Mouse (Mus musculus): ENCODE data around the gene Fmo2.

The Fmo2 gene

GRCm38 (mm10) chr1:162897838-162898811 is at the start of gene Fmo2:
Gene Fmo2 (minus strand): TSS chr1:162898726.
- H3K27me3 ChIP-seq (ENCODE audit: insufficient read depth, low read length) = no peaks in the 10 kb centered on the region
- no peak for TF ChIP-seq POU5F1 (IDR thresholded peaks at IDR 0.05; ENCODE audit: borderline replicate concordance, low read length)
- no peak for TF ChIP-seq NANOG (IDR thresholded peaks at IDR 0.05; ENCODE audit: borderline replicate concordance, low read length)
- TF ChIP-seq CTCF (conservative IDR thresholded peaks at IDR 0.05; ENCODE audit: low read length) = no peak
- H3K36me3 ChIP-seq (ENCODE audit: insufficient read depth, low read length) = no peaks in the 10 kb centered on the region
- no peak within 1 kb of the TSS for H3K4me3 ChIP-seq (replicated peaks; ENCODE audit: low read length)
- no peaks in the 10 kb centered on the region for H3K9me3 ChIP-seq (ENCODE audit: low read length)
- H3K4me1 ChIP-seq (replicated peaks; ENCODE audit: low read depth, low read length) = no peaks in the 10 kb centered on the region

- Histone ChIP-seq H3K27me3 (ENCODE audit: insufficient read depth, low read length) (no peaks in the 10 kb centered on the region), H3K36me3 (ENCODE audit: insufficient read depth, low read length) (no peaks in the 10 kb centered on the region), H3K4me3 (replicated peaks; ENCODE audit: low read length) (no peak overlapping the region), H3K9me3 (ENCODE audit: low read length) (no peaks in the 10 kb centered on the region), H3K4me1 (replicated peaks; ENCODE audit: low read depth, low read length) (no peaks in the 10 kb centered on the region)
- TF ChIP-seq POU5F1 (IDR thresholded peaks at IDR 0.05; ENCODE audit: borderline replicate concordance, low read length) (no peak), NANOG (IDR thresholded peaks at IDR 0.05; ENCODE audit: borderline replicate concordance, low read length) (no peak), CTCF (conservative IDR thresholded peaks at IDR 0.05; ENCODE audit: low read length) (no peak)
These were observed 49.4 kb upstream of the Fmo2 start for GRCm38 (mm10) chr1:162947934-162948333.

GRCm38 (mm10) chr1:162946837-162947558 is 48.5 kb upstream of the Fmo2 start:
- H3K27me3 ChIP-seq (ENCODE audit: insufficient read depth, low read length) = no peaks in the 10 kb centered on the region
- TF ChIP-seq CTCF (conservative IDR thresholded peaks at IDR 0.05; ENCODE audit: low read length) = no peak
- no peak for TF ChIP-seq POU5F1 (IDR thresholded peaks at IDR 0.05; ENCODE audit: borderline replicate concordance, low read length)
- no peak for TF ChIP-seq NANOG (IDR thresholded peaks at IDR 0.05; ENCODE audit: borderline replicate concordance, low read length)
- H3K4me1 ChIP-seq (replicated peaks; ENCODE audit: low read depth, low read length) = no peaks in the 10 kb centered on the region
- no peaks in the 10 kb centered on the region for H3K9me3 ChIP-seq (ENCODE audit: low read length)
- no peak overlapping the region for H3K4me3 ChIP-seq (replicated peaks; ENCODE audit: low read length)
- no peaks in the 10 kb centered on the region for H3K36me3 ChIP-seq (ENCODE audit: insufficient read depth, low read length)

- TF ChIP-seq POU5F1 (IDR thresholded peaks at IDR 0.05; ENCODE audit: borderline replicate concordance, low read length) = no peak
- no peak for TF ChIP-seq CTCF (conservative IDR thresholded peaks at IDR 0.05; ENCODE audit: low read length)
- TF ChIP-seq NANOG (IDR thresholded peaks at IDR 0.05; ENCODE audit: borderline replicate concordance, low read length) = no peak
- Histone ChIP-seq H3K4me3 (replicated peaks; ENCODE audit: low read length) (no peak overlapping the region), H3K4me1 (replicated peaks; ENCODE audit: low read depth, low read length) (no peaks in the 10 kb centered on the region), H3K27me3 (ENCODE audit: insufficient read depth, low read length) (no peaks in the 10 kb centered on the region), H3K9me3 (ENCODE audit: low read length) (no peaks in the 10 kb centered on the region), H3K36me3 (ENCODE audit: insufficient read depth, low read length) (no peaks in the 10 kb centered on the region)
These were observed 45.2 kb upstream of the Fmo2 start for GRCm38 (mm10) chr1:162943700-162944099.

- TF ChIP-seq CTCF (conservative IDR thresholded peaks at IDR 0.05; ENCODE audit: low read length) = no peak
- TF ChIP-seq POU5F1 (IDR thresholded peaks at IDR 0.05; ENCODE audit: borderline replicate concordance, low read length) = no peak
- TF ChIP-seq NANOG (IDR thresholded peaks at IDR 0.05; ENCODE audit: borderline replicate concordance, low read length) = no peak
- no peaks in the 10 kb centered on the region for H3K9me3 ChIP-seq (ENCODE audit: low read length)
- no peak overlapping the region for H3K4me3 ChIP-seq (replicated peaks; ENCODE audit: low read length)
- H3K4me1 ChIP-seq (replicated peaks; ENCODE audit: low read depth, low read length) = no peaks in the 10 kb centered on the region
- H3K27me3 ChIP-seq (ENCODE audit: insufficient read depth, low read length) = no peaks in the 10 kb centered on the region
- H3K36me3 ChIP-seq (ENCODE audit: insufficient read depth, low read length) = no peaks in the 10 kb centered on the region
These were observed 40.3 kb upstream of the Fmo2 start for GRCm38 (mm10) chr1:162938696-162939351.

GRCm38 (mm10) chr1:162937970-162938695 is 39.6 kb upstream of the Fmo2 start:
- no peak for TF ChIP-seq POU5F1 (IDR thresholded peaks at IDR 0.05; ENCODE audit: borderline replicate concordance, low read length)
- no peak for TF ChIP-seq CTCF (conservative IDR thresholded peaks at IDR 0.05; ENCODE audit: low read length)
- no peak for TF ChIP-seq NANOG (IDR thresholded peaks at IDR 0.05; ENCODE audit: borderline replicate concordance, low read length)
- Histone ChIP-seq H3K36me3 (ENCODE audit: insufficient read depth, low read length) (no peaks in the 10 kb centered on the region), H3K9me3 (ENCODE audit: low read length) (no peaks in the 10 kb centered on the region), H3K4me3 (replicated peaks; ENCODE audit: low read length) (no peak overlapping the region), H3K27me3 (ENCODE audit: insufficient read depth, low read length) (no peaks in the 10 kb centered on the region), H3K4me1 (replicated peaks; ENCODE audit: low read depth, low read length) (no peaks in the 10 kb centered on the region)

GRCm38 (mm10) chr1:162937415-162937814 is 38.9 kb upstream of the Fmo2 start, which contains the start of gene Fmo6:
Gene Fmo6 (minus strand): TSS chr1:162937515.
- Histone ChIP-seq H3K36me3 (ENCODE audit: insufficient read depth, low read length) (no peaks in the 10 kb centered on the region), H3K4me3 (replicated peaks; ENCODE audit: low read length) (no peak within 1 kb of the TSS), H3K4me1 (replicated peaks; ENCODE audit: low read depth, low read length) (no peaks in the 10 kb centered on the region), H3K9me3 (ENCODE audit: low read length) (no peaks in the 10 kb centered on the region), H3K27me3 (ENCODE audit: insufficient read depth, low read length) (no peaks in the 10 kb centered on the region)
- no peak for TF ChIP-seq CTCF (conservative IDR thresholded peaks at IDR 0.05; ENCODE audit: low read length)
- no peak for TF ChIP-seq NANOG (IDR thresholded peaks at IDR 0.05; ENCODE audit: borderline replicate concordance, low read length)
- TF ChIP-seq POU5F1 (IDR thresholded peaks at IDR 0.05; ENCODE audit: borderline replicate concordance, low read length) = no peak
